Mouse (Mus musculus): ENCODE data around the gene Gdf15. TPM values are rescaled to one million over a fixed set of nuclear protein-coding genes. Genes with fewer than 3 reads are reported as not detected.
A peak's percentile ranks its signal among the peaks of the same experiment; 100 is the strongest.

Gdf15 gene
- polyA plus RNA-seq (2015; fragmentation: Nextera tagmentation; extraction: Ambion mirVana): 0.11 and 0.48 TPM in 2 replicates

GRCm38 (mm10) chr8:70632346-70632892 is at the start of gene Gdf15:
Gene Gdf15, minus strand, starts transcription at chr8:70632456.
- H3K4me3 ChIP-seq (ENCODE audit: low read length): no peak within 1 kb of the TSS
- H3K9ac ChIP-seq (ENCODE audit: low read depth, low read length): no peak within 1 kb of the TSS
- 72% methylated on average over 6 of the region's 6 CpGs for WGBS
- H3K27ac ChIP-seq (ENCODE audit: low read depth, low read length): no peak within 1 kb of the TSS
- ATAC-seq: no peak
- no peaks in the 10 kb centered on the region for H3K9me3 ChIP-seq (ENCODE audit: control insufficient read depth, low read length)
- no peak within 1 kb of the TSS for H3K4me2 ChIP-seq (ENCODE audit: low read length)
- peaks cover 18% of the 10 kb centered on the region for H3K4me1 ChIP-seq (ENCODE audit: control insufficient read depth, insufficient read depth, low read depth, low read length)
- H3K36me3 ChIP-seq (ENCODE audit: control insufficient read depth, insufficient read depth, low read length): no peaks in the 10 kb centered on the region
- peaks cover 2% of the 10 kb centered on the region for H3K27me3 ChIP-seq (replicated peaks; ENCODE audit: control insufficient read depth, insufficient read depth, low read length)

GRCm38 (mm10) chr8:70681410-70681809 is 49.2 kb upstream of the Gdf15 start:
- H3K36me3 ChIP-seq (ENCODE audit: control insufficient read depth, insufficient read depth, low read length): no peaks in the 10 kb centered on the region; the same call in 1 of the 2 replicates
- no peak overlapping the region for H3K27ac ChIP-seq (ENCODE audit: low read depth, low read length)
- 79% methylated on average over 3 of the region's 3 CpGs for WGBS
- H3K9ac ChIP-seq (ENCODE audit: low read depth, low read length): no peak overlapping the region
- no peak overlapping the region for H3K4me3 ChIP-seq (ENCODE audit: low read length)
- no peaks in the 10 kb centered on the region for H3K27me3 ChIP-seq (replicated peaks; ENCODE audit: control insufficient read depth, insufficient read depth, low read length)
- no peaks in the 10 kb centered on the region for H3K9me3 ChIP-seq (ENCODE audit: control insufficient read depth, low read length)
- H3K4me2 ChIP-seq (ENCODE audit: low read length): no peak overlapping the region
- peaks cover 5% of the 10 kb centered on the region for H3K4me1 ChIP-seq (ENCODE audit: control insufficient read depth, insufficient read depth, low read depth, low read length)
- ATAC-seq: no peak

DNA sequence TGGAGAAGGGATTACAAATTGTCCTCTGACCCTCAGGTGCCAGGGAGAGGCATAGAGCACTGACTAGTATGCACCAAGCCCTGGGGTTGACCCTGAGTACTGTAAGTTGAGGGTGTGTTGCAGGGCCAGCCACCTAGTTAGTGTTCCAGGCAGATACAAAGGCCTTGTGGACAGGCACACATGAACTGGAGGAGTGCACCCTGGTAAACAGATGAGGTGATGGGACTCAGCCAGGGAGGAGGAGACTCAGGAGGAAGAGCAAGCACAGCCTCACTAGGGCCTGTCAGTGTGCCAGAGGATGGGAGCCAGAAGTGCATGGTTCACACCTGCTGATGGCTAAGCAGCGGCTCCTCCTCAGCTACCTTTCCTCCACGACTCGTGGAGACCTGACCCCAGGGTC is 47.8 kb upstream of the Gdf15 start:
- no peaks in the 10 kb centered on the region for H3K9me3 ChIP-seq (ENCODE audit: control insufficient read depth, low read length)
- peaks cover 5% of the 10 kb centered on the region for H3K4me1 ChIP-seq (ENCODE audit: control insufficient read depth, insufficient read depth, low read depth, low read length)
- no peak overlapping the region for H3K4me3 ChIP-seq (ENCODE audit: low read length)
- ATAC-seq: no peak
- no peaks in the 10 kb centered on the region; the same call in 1 of the 2 replicates for H3K36me3 ChIP-seq (ENCODE audit: control insufficient read depth, insufficient read depth, low read length)
- H3K27me3 ChIP-seq (replicated peaks; ENCODE audit: control insufficient read depth, insufficient read depth, low read length): no peaks in the 10 kb centered on the region
- no peak overlapping the region for H3K27ac ChIP-seq (ENCODE audit: low read depth, low read length)
- no peak overlapping the region for H3K9ac ChIP-seq (ENCODE audit: low read depth, low read length)
- H3K4me2 ChIP-seq (ENCODE audit: low read length): no peak overlapping the region
- 91% methylated on average over 3 of the region's 3 CpGs for WGBS

DNA sequence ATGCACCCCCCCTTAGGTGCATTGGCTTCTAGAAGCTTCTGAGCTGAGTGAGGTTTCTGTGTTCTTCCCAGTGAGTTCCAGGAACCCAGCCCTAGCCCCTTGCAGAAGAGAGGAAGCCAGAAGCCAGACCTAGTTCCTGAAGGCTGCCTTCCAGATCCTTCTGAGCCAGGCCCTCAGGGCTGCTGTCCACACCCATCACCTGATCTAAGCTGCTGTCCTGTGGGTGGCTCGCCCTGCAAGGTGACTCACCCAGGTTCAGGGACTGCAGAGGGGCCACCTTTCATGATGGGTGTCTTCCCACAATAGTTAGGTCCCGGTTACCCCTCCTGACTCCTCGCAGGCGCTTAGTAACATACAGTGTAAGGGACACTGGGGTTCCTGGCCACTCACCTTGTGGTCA is 47.1 kb upstream of the Gdf15 start:
- 95% methylated on average over 4 of the region's 4 CpGs for WGBS
- H3K4me3 ChIP-seq (ENCODE audit: low read length): no peak overlapping the region
- H3K27me3 ChIP-seq (replicated peaks; ENCODE audit: control insufficient read depth, insufficient read depth, low read length): no peaks in the 10 kb centered on the region
- no peak overlapping the region for H3K9ac ChIP-seq (ENCODE audit: low read depth, low read length)
- no peak for ATAC-seq
- no peak overlapping the region for H3K27ac ChIP-seq (ENCODE audit: low read depth, low read length)
- no peaks in the 10 kb centered on the region for H3K9me3 ChIP-seq (ENCODE audit: control insufficient read depth, low read length)
- no peaks in the 10 kb centered on the region; the same call in 1 of the 2 replicates for H3K36me3 ChIP-seq (ENCODE audit: control insufficient read depth, insufficient read depth, low read length)
- H3K4me2 ChIP-seq (ENCODE audit: low read length): no peak overlapping the region
- peaks cover 8% of the 10 kb centered on the region for H3K4me1 ChIP-seq (ENCODE audit: control insufficient read depth, insufficient read depth, low read depth, low read length)

DNA sequence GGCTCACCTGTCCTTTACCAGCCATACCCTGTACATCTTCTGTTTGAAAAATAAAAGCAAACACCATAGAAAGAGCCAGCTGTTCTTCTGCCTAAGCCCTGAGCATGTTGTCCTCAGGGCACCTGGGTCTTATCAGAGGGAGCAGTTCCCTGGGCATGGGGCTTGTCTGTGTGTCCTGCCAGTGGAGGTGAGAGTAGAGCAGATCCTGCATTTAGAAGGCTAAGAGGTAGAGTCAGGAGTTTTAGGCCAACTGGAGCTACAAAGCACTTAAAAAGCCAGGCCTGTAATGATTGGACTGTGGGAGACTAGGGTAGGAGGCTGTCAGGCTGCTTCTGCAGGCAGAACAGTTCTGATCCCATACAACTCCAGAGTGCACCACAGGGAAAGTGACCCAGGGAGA is 46.4 kb upstream of the Gdf15 start:
- peaks cover 12% of the 10 kb centered on the region for H3K4me1 ChIP-seq (ENCODE audit: control insufficient read depth, insufficient read depth, low read depth, low read length)
- no peaks in the 10 kb centered on the region for H3K27me3 ChIP-seq (replicated peaks; ENCODE audit: control insufficient read depth, insufficient read depth, low read length)
- H3K27ac ChIP-seq (ENCODE audit: low read depth, low read length): no peak overlapping the region
- no peak overlapping the region for H3K4me3 ChIP-seq (ENCODE audit: low read length)
- no peak overlapping the region for H3K4me2 ChIP-seq (ENCODE audit: low read length)
- no peak for ATAC-seq
- H3K36me3 ChIP-seq (ENCODE audit: control insufficient read depth, insufficient read depth, low read length): no peaks in the 10 kb centered on the region; the same call in 1 of the 2 replicates
- H3K9ac ChIP-seq (ENCODE audit: low read depth, low read length): no peak overlapping the region
- H3K9me3 ChIP-seq (ENCODE audit: control insufficient read depth, low read length): no peaks in the 10 kb centered on the region

GRCm38 (mm10) chr8:70677451-70678080 is 45.3 kb upstream of the Gdf15 start:
- ATAC-seq: no peak
- 93% methylated on average over 15 of the region's 15 CpGs for WGBS
- H3K27ac ChIP-seq (ENCODE audit: low read depth, low read length): no peak overlapping the region
- H3K9me3 ChIP-seq (ENCODE audit: control insufficient read depth, low read length): no peaks in the 10 kb centered on the region
- no peaks in the 10 kb centered on the region; the same call in 1 of the 2 replicates for H3K36me3 ChIP-seq (ENCODE audit: control insufficient read depth, insufficient read depth, low read length)
- no peaks in the 10 kb centered on the region for H3K27me3 ChIP-seq (replicated peaks; ENCODE audit: control insufficient read depth, insufficient read depth, low read length)
- no peak overlapping the region for H3K4me3 ChIP-seq (ENCODE audit: low read length)
- H3K9ac ChIP-seq (ENCODE audit: low read depth, low read length): 0 out of 2 replicates have a peak overlapping the region, but pooled peaks have one; percentile 3
- no peak overlapping the region for H3K4me2 ChIP-seq (ENCODE audit: low read length)
- H3K4me1 ChIP-seq (ENCODE audit: control insufficient read depth, insufficient read depth, low read depth, low read length): peaks cover 12% of the 10 kb centered on the region

DNA sequence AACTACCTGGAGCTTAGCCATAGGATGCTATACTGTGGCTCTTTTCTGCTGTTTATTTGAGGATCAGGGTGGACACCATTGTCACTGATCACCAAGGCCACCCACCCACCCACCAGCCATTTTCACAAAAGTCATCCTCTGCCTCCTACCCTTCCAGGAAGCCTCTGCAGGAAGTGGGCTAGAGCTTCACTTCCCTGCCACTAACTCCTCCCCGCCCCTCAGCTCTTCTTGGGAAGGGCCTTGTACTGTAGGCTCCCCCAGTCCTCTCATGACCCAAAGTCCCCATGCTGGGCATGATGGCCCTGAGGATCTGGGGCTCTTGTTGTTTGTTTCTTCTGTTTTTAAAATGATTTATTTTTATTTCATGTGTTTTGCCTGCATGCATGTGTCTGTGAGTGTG is 43.1 kb upstream of the Gdf15 start:
- ATAC-seq: no peak
- no peak overlapping the region for H3K9ac ChIP-seq (ENCODE audit: low read depth, low read length)
- H3K36me3 ChIP-seq (ENCODE audit: control insufficient read depth, insufficient read depth, low read length): no peaks in the 10 kb centered on the region; the same call in 1 of the 2 replicates
- 100% methylated on average over 1 of the region's 1 CpGs for WGBS
- no peaks in the 10 kb centered on the region for H3K27me3 ChIP-seq (replicated peaks; ENCODE audit: control insufficient read depth, insufficient read depth, low read length)
- H3K4me2 ChIP-seq (ENCODE audit: low read length): no peak overlapping the region
- H3K9me3 ChIP-seq (ENCODE audit: control insufficient read depth, low read length): no peaks in the 10 kb centered on the region
- no peak overlapping the region for H3K4me3 ChIP-seq (ENCODE audit: low read length)
- peaks cover 12% of the 10 kb centered on the region for H3K4me1 ChIP-seq (ENCODE audit: control insufficient read depth, insufficient read depth, low read depth, low read length)
- H3K27ac ChIP-seq (ENCODE audit: low read depth, low read length): no peak overlapping the region

DNA sequence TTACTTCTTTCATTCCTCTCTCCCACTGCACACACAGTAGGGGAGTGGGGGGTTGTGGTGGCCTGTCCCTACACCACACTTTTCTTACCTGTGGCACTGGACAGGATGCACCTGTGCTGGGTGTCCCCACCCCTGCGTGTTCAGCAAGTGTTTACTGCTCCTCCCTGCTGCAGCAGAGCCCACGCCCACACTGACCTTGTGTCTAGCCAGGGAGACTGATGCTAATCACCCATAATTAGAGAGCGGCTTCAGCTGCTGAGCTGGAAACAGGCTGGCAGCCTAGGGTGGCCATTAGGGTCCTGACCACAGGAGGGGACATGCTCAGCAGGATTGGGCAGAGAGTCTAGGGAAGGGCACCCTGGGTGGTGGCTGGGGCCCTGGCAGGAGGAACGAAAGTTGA is 42.5 kb upstream of the Gdf15 start:
- no peak for ATAC-seq
- H3K9ac ChIP-seq (ENCODE audit: low read depth, low read length): no peak overlapping the region; the same call in 1 of the 2 replicates
- H3K27ac ChIP-seq (ENCODE audit: low read depth, low read length): peak overlapping the region; percentile 12; the same call in 1 of the 2 replicates

GRCm38 (mm10) chr8:70674109-70674508 is 41.9 kb upstream of the Gdf15 start:
- WGBS: 96% methylated on average over 3 of the region's 3 CpGs

More for the DNA sequence above, 42.5 kb upstream of the Gdf15 start:
- H3K9me3 ChIP-seq (ENCODE audit: control insufficient read depth, low read length): no peaks in the 10 kb centered on the region
- H3K4me1 ChIP-seq (ENCODE audit: control insufficient read depth, insufficient read depth, low read depth, low read length): peaks cover 12% of the 10 kb centered on the region
- no peaks in the 10 kb centered on the region; the same call in 1 of the 2 replicates for H3K36me3 ChIP-seq (ENCODE audit: control insufficient read depth, insufficient read depth, low read length)
- peak overlapping the region; percentile 85 for H3K4me2 ChIP-seq (ENCODE audit: low read length)
- 94% methylated on average over 4 of the region's 4 CpGs for WGBS
- H3K4me3 ChIP-seq (ENCODE audit: low read length): no peak overlapping the region
- H3K27me3 ChIP-seq (replicated peaks; ENCODE audit: control insufficient read depth, insufficient read depth, low read length): no peaks in the 10 kb centered on the region

More at GRCm38 (mm10) chr8:70674109-70674508, 41.9 kb upstream of the Gdf15 start:
- peak overlapping the region; percentile 76 for H3K9ac ChIP-seq (ENCODE audit: low read depth, low read length)
- H3K36me3 ChIP-seq (ENCODE audit: control insufficient read depth, insufficient read depth, low read length): no peaks in the 10 kb centered on the region; the same call in 1 of the 2 replicates
- ATAC-seq: no peak
- H3K27ac ChIP-seq (ENCODE audit: low read depth, low read length): peak overlapping the region; percentile 96
- H3K27me3 ChIP-seq (replicated peaks; ENCODE audit: control insufficient read depth, insufficient read depth, low read length): no peaks in the 10 kb centered on the region
- H3K4me1 ChIP-seq (ENCODE audit: control insufficient read depth, insufficient read depth, low read depth, low read length): peaks cover 12% of the 10 kb centered on the region
- no peaks in the 10 kb centered on the region for H3K9me3 ChIP-seq (ENCODE audit: control insufficient read depth, low read length)
- peak overlapping the region; percentile 85 for H3K4me2 ChIP-seq (ENCODE audit: low read length)
- peak overlapping the region; percentile 71 for H3K4me3 ChIP-seq (ENCODE audit: low read length)

Data from hindbrain, embryonic 16.5 days (tissue).